22 mouse cellular contexts compared by ENCODE assay signal in genomic region chr1:106063591-106064170, GRCm38 (mm10).
A peak's percentile ranks its signal among the peaks of the same experiment; 100 is the strongest.
DNase-seq lines count a peak whose midpoint lies in the region; ATAC-seq and TF ChIP-seq lines count a peak whose summit lies in the region.
"Had no signal": no experiment of that assay in that cellular context is flagged by ENCODE, and none has a peak within 500 bp of the region (broad histone marks: within the 10 kb centered on the region; RNA-seq: fewer than 3 reads in every experiment).

No protein-coding gene starts in this region.

- intact Hi-C loops in heart, postnatal 10 days (cut with DNase I): no loop called here

- peak; percentile 59 for DNase-seq in heart, embryonic 10.5 days (ENCODE audit: low spot score)
- no peak for DNase-seq in heart, postnatal 10 days
- peak; percentile 28 for DNase-seq in intestine, embryonic 14.5 days (ENCODE audit: low spot score)
- peak; percentile 43 for DNase-seq in midbrain, postnatal 0 days (ENCODE audit: low spot score)
- DNase-seq in retina, postnatal 1 day: peak; percentile 61
- DNase-seq: adrenal gland, adult 2 months; cerebellum, adult 8-10 months; gastrocnemius, postnatal 36 days; heart, postnatal 14 days; kidney, postnatal 4 days; liver, postnatal 0 days; right cerebral cortex, postnatal 14 days; spleen, adult 18-20 months; thymus, postnatal 36 days had no signal

- no peaks in the 10 kb centered on the region for H3K9me3 ChIP-seq in heart, embryonic 10.5 days
- H3K9me3 ChIP-seq in intestine, embryonic 14.5 days (ENCODE audit: control insufficient read depth, low read length): no peaks in the 10 kb centered on the region
- H3K9me3 ChIP-seq in intestine, embryonic 16.5 days (ENCODE audit: control insufficient read depth, low read length): no peaks in the 10 kb centered on the region
- H3K9me3 ChIP-seq in midbrain, postnatal 0 days (ENCODE audit: low read length): no peaks in the 10 kb centered on the region
- no peaks in the 10 kb centered on the region for H3K9me3 ChIP-seq in midbrain, embryonic 13.5 days
- H3K9me3 ChIP-seq in neural tube, embryonic 15.5 days (replicated peaks): no peaks in the 10 kb centered on the region
- H3K9me3 ChIP-seq: embryonic facial prominence, embryonic 15.5 days; limb, embryonic 15.5 days; megakaryocyte, embryonic 14.5 days; neural tube, embryonic 13.5 days had no signal

- H3K27ac ChIP-seq in heart, embryonic 10.5 days: no peak overlapping the region
- H3K27ac ChIP-seq in intestine, embryonic 14.5 days (ENCODE audit: low read depth): no peak overlapping the region
- H3K27ac ChIP-seq in intestine, embryonic 16.5 days (ENCODE audit: low read length): no peak overlapping the region
- no peak overlapping the region for H3K27ac ChIP-seq in midbrain, postnatal 0 days (ENCODE audit: low read depth, low read length)
- H3K27ac ChIP-seq in midbrain, embryonic 13.5 days: no peak overlapping the region
- H3K27ac ChIP-seq in neural tube, embryonic 15.5 days (replicated peaks): no peak overlapping the region
- H3K27ac ChIP-seq: embryonic facial prominence, embryonic 15.5 days; limb, embryonic 15.5 days; neural tube, embryonic 13.5 days had no signal

- H3K4me2 ChIP-seq in intestine, embryonic 14.5 days (ENCODE audit: low read length): no peak overlapping the region
- H3K4me2 ChIP-seq in intestine, embryonic 16.5 days (ENCODE audit: low read depth, low read length): no peak overlapping the region
- no peak overlapping the region for H3K4me2 ChIP-seq in midbrain, postnatal 0 days (ENCODE audit: low read depth, low read length, poor library complexity, severe bottlenecking)
- no peak overlapping the region for H3K4me2 ChIP-seq in midbrain, embryonic 13.5 days (replicated peaks)
- H3K4me2 ChIP-seq in neural tube, embryonic 15.5 days: no peak overlapping the region
- H3K4me2 ChIP-seq: embryonic facial prominence, embryonic 15.5 days; limb, embryonic 15.5 days; neural tube, embryonic 13.5 days had no signal

- H3K4me1 ChIP-seq in heart, embryonic 10.5 days: peaks cover 17% of the 10 kb centered on the region
- peaks cover 6% of the 10 kb centered on the region for H3K4me1 ChIP-seq in intestine, embryonic 14.5 days (replicated peaks; ENCODE audit: control insufficient read depth, insufficient read depth, low read length)
- no peaks in the 10 kb centered on the region for H3K4me1 ChIP-seq in intestine, embryonic 16.5 days (ENCODE audit: control insufficient read depth, insufficient read depth, low read length)
- H3K4me1 ChIP-seq in midbrain, postnatal 0 days (ENCODE audit: insufficient read depth, low read length): 0 out of 2 replicates have a peak, but pooled peaks cover 3% of the 10 kb centered on the region
- peaks cover 24% of the 10 kb centered on the region for H3K4me1 ChIP-seq in midbrain, embryonic 13.5 days (replicated peaks)
- H3K4me1 ChIP-seq in neural tube, embryonic 15.5 days: no peaks in the 10 kb centered on the region
- H3K4me1 ChIP-seq: embryonic facial prominence, embryonic 15.5 days; neural tube, embryonic 13.5 days had no signal

- 55% methylated on average over 4 of the region's 4 CpGs for WGBS in heart, embryonic 10.5 days
- 83% methylated on average over 4 of the region's 4 CpGs for WGBS in intestine, embryonic 14.5 days
- 76% methylated on average over 4 of the region's 4 CpGs for WGBS in intestine, embryonic 16.5 days
- 76% methylated on average over 4 of the region's 4 CpGs for WGBS in midbrain, postnatal 0 days
- 77% methylated on average over 4 of the region's 4 CpGs for WGBS in midbrain, embryonic 13.5 days
- WGBS in neural tube, embryonic 15.5 days: 84% methylated on average over 4 of the region's 4 CpGs

- no peak for ATAC-seq in intestine, embryonic 14.5 days (replicated peaks; ENCODE audit: low FRiP score, low TSS enrichment, low read depth)
- no peak for ATAC-seq in intestine, embryonic 16.5 days
- ATAC-seq in midbrain, postnatal 0 days (ENCODE audit: low FRiP score): no peak
- ATAC-seq in midbrain, embryonic 13.5 days: no peak
- no peak for ATAC-seq in neural tube, embryonic 15.5 days (ENCODE audit: low FRiP score)
- ATAC-seq: forebrain, embryonic 16.5 days; liver, postnatal 0 days had no signal

- H3K36me3 ChIP-seq in heart, embryonic 10.5 days: no peaks in the 10 kb centered on the region
- no peaks in the 10 kb centered on the region for H3K36me3 ChIP-seq in intestine, embryonic 14.5 days (ENCODE audit: control insufficient read depth, insufficient read depth, low read length)
- no peaks in the 10 kb centered on the region for H3K36me3 ChIP-seq in intestine, embryonic 16.5 days (ENCODE audit: control insufficient read depth, insufficient read depth, low read length)
- no peaks in the 10 kb centered on the region for H3K36me3 ChIP-seq in midbrain, postnatal 0 days (ENCODE audit: insufficient read depth, low read length)
- H3K36me3 ChIP-seq in midbrain, embryonic 13.5 days: no peaks in the 10 kb centered on the region
- H3K36me3 ChIP-seq in neural tube, embryonic 15.5 days: no peaks in the 10 kb centered on the region
- H3K36me3 ChIP-seq: embryonic facial prominence, embryonic 15.5 days; limb, embryonic 15.5 days; neural tube, embryonic 13.5 days had no signal

- TF ChIP-seq CTCF in midbrain, postnatal 0 days (IDR thresholded peaks at IDR 0.05): no peak

- H3K9ac ChIP-seq in intestine, embryonic 14.5 days (ENCODE audit: low read length): no peak overlapping the region
- no peak overlapping the region for H3K9ac ChIP-seq in intestine, embryonic 16.5 days (ENCODE audit: low read depth, low read length)
- no peak overlapping the region for H3K9ac ChIP-seq in midbrain, postnatal 0 days (replicated peaks; ENCODE audit: low read length, poor library complexity, severe bottlenecking)
- no peak overlapping the region for H3K9ac ChIP-seq in midbrain, embryonic 13.5 days (replicated peaks)
- H3K9ac ChIP-seq in neural tube, embryonic 15.5 days (replicated peaks): no peak overlapping the region
- H3K9ac ChIP-seq: embryonic facial prominence, embryonic 15.5 days; limb, embryonic 15.5 days; liver, postnatal 0 days; neural tube, embryonic 13.5 days had no signal

- H3K4me3 ChIP-seq in heart, embryonic 10.5 days: no peak overlapping the region
- H3K4me3 ChIP-seq in intestine, embryonic 14.5 days (ENCODE audit: low read depth, low read length): no peak overlapping the region
- no peak overlapping the region for H3K4me3 ChIP-seq in intestine, embryonic 16.5 days (ENCODE audit: low read length)
- H3K4me3 ChIP-seq in midbrain, postnatal 0 days (ENCODE audit: low read depth, low read length): no peak overlapping the region
- H3K4me3 ChIP-seq in midbrain, embryonic 13.5 days (replicated peaks): no peak overlapping the region
- no peak overlapping the region for H3K4me3 ChIP-seq in neural tube, embryonic 15.5 days (replicated peaks)
- H3K4me3 ChIP-seq: embryonic facial prominence, embryonic 15.5 days; limb, embryonic 15.5 days; megakaryocyte, embryonic 14.5 days; neural tube, embryonic 13.5 days had no signal

- H3K27me3 ChIP-seq in heart, embryonic 10.5 days (ENCODE audit: insufficient read depth, poor library complexity, severe bottlenecking): no peaks in the 10 kb centered on the region
- no peaks in the 10 kb centered on the region for H3K27me3 ChIP-seq in intestine, embryonic 14.5 days (replicated peaks; ENCODE audit: control insufficient read depth, insufficient read depth, low read length)
- no peaks in the 10 kb centered on the region for H3K27me3 ChIP-seq in intestine, embryonic 16.5 days (replicated peaks; ENCODE audit: control insufficient read depth, insufficient read depth, low read length)
- no peaks in the 10 kb centered on the region for H3K27me3 ChIP-seq in midbrain, postnatal 0 days (ENCODE audit: insufficient read depth, low read length)
- H3K27me3 ChIP-seq in midbrain, embryonic 13.5 days: no peaks in the 10 kb centered on the region
- H3K27me3 ChIP-seq in neural tube, embryonic 15.5 days (replicated peaks): no peaks in the 10 kb centered on the region
- H3K27me3 ChIP-seq: embryonic facial prominence, embryonic 15.5 days; limb, embryonic 15.5 days; neural tube, embryonic 13.5 days had no signal

Comparison
In these comparisons a context has a peak if more than half of its experiments do, and no peak if none do; other contexts are left out.
1. DNase-seq: peak in heart, embryonic 10.5 days (single experiment), intestine, embryonic 14.5 days (single experiment), midbrain, postnatal 0 days (single experiment) and retina, postnatal 1 day (single experiment); none in heart, postnatal 10 days (0 of 2).